Mouse (Mus musculus) bone marrow, adult 2 months (tissue): ENCODE measurements around the gene Gm12184. TPM values are rescaled to one million over a fixed set of nuclear protein-coding genes. Genes with fewer than 3 reads are reported as not detected.
"Not testable (repeated sequence)": the region's sequence is repeated elsewhere in the genome, so short reads cannot be mapped to it uniquely, and the experiment has no call there.

Experiments
- H3K27ac ChIP-seq: fragments of 200-500 bp; 2 replicates; pipeline ENCODE4 v1.5.1; 2012; ENCODE audit warnings: low read depth, mild to moderate bottlenecking, control low read depth, inconsistent platforms, low read length; ENCODE audit not compliant: control insufficient read depth, poor library complexity, insufficient read depth
- H3K4me1 ChIP-seq: fragments of 200-500 bp; 2 replicates; pipeline ENCODE4 v1.6.1; 2011; ENCODE audit warnings: low read length; ENCODE audit not compliant: control insufficient read depth, insufficient read depth
- H3K4me3 ChIP-seq: fragments of 200-500 bp; replicated peaks from 2 replicates; pipeline ENCODE3; 2011; ENCODE audit warnings: mild to moderate bottlenecking, low read depth, low read length, control low read depth; ENCODE audit not compliant: control insufficient read depth
- CTCF ChIP-seq: fragments of 200-500 bp; IDR thresholded peaks from 2 replicates; pipeline ENCODE4 v1.5.1; 2011; ENCODE audit warnings: low read length, control low read depth; ENCODE audit not compliant: control insufficient read depth, insufficient read depth
- POLR2A ChIP-seq: fragments of 200-500 bp; IDR thresholded peaks from 2 replicates; pipeline ENCODE4 v1.6.1; 2011; ENCODE audit warnings: low read depth, mild to moderate bottlenecking, control low read depth, low read length, borderline replicate concordance; ENCODE audit not compliant: control insufficient read depth
- WGBS: fragments of 180-500 bp; shearing (Covaris S2); methylation state at CpG from one replicate; pipeline ENCODE4 v1.1.7; 2018; 5-methylcytosine and 5-hydroxymethylcytosine counted together
- polyA plus RNA-seq: library from polyadenylated mRNA; stranded (reverse); fragments of >200 nt; gene quantifications from 2 replicates; pipeline ENCODE4 v1.2.4, GENCODE M21; 2011; ENCODE audit warnings: low replicate concordance; ENCODE audit not compliant: missing spikeins, insufficient read depth, insufficient read length

Gm12184 gene
- polyA plus RNA-seq, 1 experiment: 76.8 TPM

GRCm38 (mm10) chr11:48822768-48823512 is 3.5 kb downstream of the Gm12184 start:
- WGBS: 51% methylated on average over 14 of the region's 14 CpGs
- Histone ChIP-seq H3K4me1 (no peaks in the 10 kb centered on the region; the same call in 1 of the 2 replicates), H3K27ac (no peak overlapping the region), H3K4me3 (peak overlapping the region; percentile 20)
- TF ChIP-seq POLR2A (no peak), CTCF (no peak)

- 87% methylated on average over 14 of the region's 14 CpGs for WGBS
- H3K27ac ChIP-seq, H3K4me3 ChIP-seq, H3K4me1 ChIP-seq: not testable (repeated sequence)
These were observed 5.2 kb downstream of the Gm12184 start for GRCm38 (mm10) chr11:48821299-48821698.

GRCm38 (mm10) chr11:48820308-48820674 is 6.2 kb downstream of the Gm12184 start:
- no peak for TF ChIP-seq CTCF
- no peak for TF ChIP-seq POLR2A
- Histone ChIP-seq H3K4me3 (no peak overlapping the region), H3K27ac (no peak overlapping the region), H3K4me1 (peaks cover 1% of the 10 kb centered on the region; the same call in 1 of the 2 replicates)

- peaks cover 1% of the 10 kb centered on the region; the same call in 1 of the 2 replicates for H3K4me1 ChIP-seq
- no peak overlapping the region for H3K4me3 ChIP-seq
- 54% methylated on average over 7 of the region's 7 CpGs for WGBS
- TF ChIP-seq CTCF: no peak
- no peak for TF ChIP-seq POLR2A
- H3K27ac ChIP-seq: no peak overlapping the region
These were observed 6.7 kb downstream of the Gm12184 start for GRCm38 (mm10) chr11:48819614-48820307.

GRCm38 (mm10) chr11:48818346-48818745 is 8.1 kb downstream of the Gm12184 start:
- whole genome bisulfite sequencing: under 1% methylated on average over 16 of the region's 16 CpGs
- Histone ChIP-seq H3K27ac (no peak overlapping the region), H3K4me3 (peak overlapping the region; percentile 75), H3K4me1 (peaks cover 1% of the 10 kb centered on the region; the same call in 1 of the 2 replicates)
- TF ChIP-seq CTCF (no peak), POLR2A (no peak)

- peaks cover 1% of the 10 kb centered on the region; the same call in 1 of the 2 replicates for H3K4me1 ChIP-seq
- TF ChIP-seq POLR2A: no peak
- no peak for TF ChIP-seq CTCF
- WGBS: 3% methylated on average over 9 of the region's 9 CpGs
These were observed 8.7 kb downstream of the Gm12184 start for GRCm38 (mm10) chr11:48817794-48818193.

GRCm38 (mm10) chr11:48816800-48817665 is 9.4 kb downstream of the Gm12184 start, which contains the start of gene Trim41:
Trim41 (minus strand) TSS chr11:48817353.
- under 1% methylated on average over 73 of the region's 77 CpGs for WGBS
- Histone ChIP-seq H3K4me1 (peaks cover 1% of the 10 kb centered on the region; the same call in 1 of the 2 replicates), H3K4me3 (peak within 1 kb of the TSS; percentile 99), H3K27ac (peak within 1 kb of the TSS; percentile 99)
- TF ChIP-seq CTCF: no peak; the same call in 1 of the 2 replicates
- TF ChIP-seq POLR2A: peak; percentile 84

More at GRCm38 (mm10) chr11:48817794-48818193, 8.7 kb downstream of the Gm12184 start:
- peak overlapping the region; percentile 99; the same call in 1 of the 2 replicates for H3K27ac ChIP-seq
- peak overlapping the region; percentile 99 for H3K4me3 ChIP-seq
